Mouse (Mus musculus): ENCODE data around the gene Rnf167.

DNA sequence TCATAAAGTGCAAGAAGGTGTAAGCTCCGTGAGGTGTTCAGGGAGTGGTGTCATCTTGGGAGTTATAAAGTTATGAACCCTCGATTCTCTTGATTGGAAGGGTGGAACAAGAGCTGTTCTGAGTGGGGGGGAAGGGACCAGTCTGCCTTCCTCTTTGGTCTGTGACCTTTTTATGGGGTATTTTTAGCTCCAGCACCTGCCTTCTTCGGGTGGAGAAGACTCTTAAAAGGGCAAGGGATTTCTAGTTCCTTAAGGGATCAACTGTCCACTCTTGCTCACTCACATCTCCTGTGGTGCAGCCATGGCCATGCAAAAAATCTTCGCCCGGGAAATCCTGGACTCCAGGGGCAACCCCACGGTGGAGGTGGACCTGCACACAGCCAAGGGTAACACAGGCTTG is 10.5 kb downstream of the Rnf167 start:
- TF ChIP-seq POLR2A (IDR thresholded peaks at IDR 0.05; ENCODE audit: insufficient read length, low read depth) (no peak), USF1 (IDR thresholded peaks at IDR 0.05; ENCODE audit: low read depth) (no peak), POLR2AphosphoS2 (IDR thresholded peaks at IDR 0.05; ENCODE audit: insufficient read length, low read depth) (no peak), MYOD1 (IDR thresholded peaks at IDR 0.05; ENCODE audit: control insufficient read depth in 1 of 3, insufficient read length in 2 of 3, low read depth in 2 of 3) (peak in 1 of 3 experiments; percentile 9), TCF12 (IDR thresholded peaks at IDR 0.05; ENCODE audit: insufficient read depth, poor library complexity, severe bottlenecking) (peak; percentile 45), MAX (IDR thresholded peaks at IDR 0.05; ENCODE audit: low read depth) (no peak), E2F4 (IDR thresholded peaks at IDR 0.05; ENCODE audit: insufficient read depth) (no peak)

All from myocyte (in vitro differentiated cells).